Mouse (Mus musculus) kidney, postnatal 4 days (tissue): ENCODE measurements around the gene Hephl1.
A peak's percentile ranks its signal among the peaks of the same experiment; 100 is the strongest.
"Not testable (repeated sequence)": the region's sequence is repeated elsewhere in the genome, so short reads cannot be mapped to it uniquely, and the experiment has no call there.

ENCODE experiments used
- DNase-seq, 2 experiments: peaks; one replicate each; pipeline ENCODE4 v3.0.0; 2021; ENCODE audit warnings: mixed read lengths in 2 of 2

Hephl1 gene

GRCm38 (mm10) chr9:15112008-15112407 is at the start of gene Hephl1:
Hephl1 (minus strand) TSS chr9:15112108.
- DNase-seq, result peak in 1 of 2 experiments; percentile 7

GRCm38 (mm10) chr9:15149246-15149926 is 37.5 kb upstream of the Hephl1 start:
- no peak for DNase-seq

GRCm38 (mm10) chr9:15140546-15140945 is 28.6 kb upstream of the Hephl1 start:
- no peak for DNase-seq

GRCm38 (mm10) chr9:15125897-15126296 is 14.0 kb upstream of the Hephl1 start:
- no peak for DNase-seq

GRCm38 (mm10) chr9:15122431-15122830 is 10.5 kb upstream of the Hephl1 start:
- no peak for DNase-seq

GRCm38 (mm10) chr9:15120841-15121358 is 9.0 kb upstream of the Hephl1 start:
- DNase-seq, result peak; percentile 6 to 7

- DNase-seq, result no peak
Observed at GRCm38 (mm10) chr9:15120209-15120608, 8.3 kb upstream of the Hephl1 start.

- DNase-seq, result no peak
Observed at GRCm38 (mm10) chr9:15119515-15119914, 7.6 kb upstream of the Hephl1 start.

GRCm38 (mm10) chr9:15116165-15116564 is 4.3 kb upstream of the Hephl1 start:
- no peak for DNase-seq

GRCm38 (mm10) chr9:15114102-15114501 is 2.2 kb upstream of the Hephl1 start:
- DNase-seq, result no peak

- DNase-seq, result no peak
Observed at GRCm38 (mm10) chr9:15108101-15108500, 3.8 kb downstream of the Hephl1 start.

- DNase-seq, result peak; percentile 5 to 9
Observed at GRCm38 (mm10) chr9:15105136-15105535, 6.8 kb downstream of the Hephl1 start.

- no peak for DNase-seq
Observed at GRCm38 (mm10) chr9:15103579-15104300, 8.2 kb downstream of the Hephl1 start.

- no peak for DNase-seq
Observed at GRCm38 (mm10) chr9:15101531-15102161, 10.3 kb downstream of the Hephl1 start.

- DNase-seq, result not testable (repeated sequence)
Observed at GRCm38 (mm10) chr9:15098421-15098820, 13.5 kb downstream of the Hephl1 start.

- no peak for DNase-seq
Observed at GRCm38 (mm10) chr9:15097172-15097571, 14.7 kb downstream of the Hephl1 start.

GRCm38 (mm10) chr9:15096161-15096560 is 15.7 kb downstream of the Hephl1 start:
- no peak for DNase-seq

- DNase-seq, result no peak
Observed at GRCm38 (mm10) chr9:15095206-15095605, 16.7 kb downstream of the Hephl1 start.

- DNase-seq, result peak; percentile 59 to 70
Observed at GRCm38 (mm10) chr9:15068686-15069295, 43.1 kb downstream of the Hephl1 start.

GRCm38 (mm10) chr9:15067995-15068685 is 43.8 kb downstream of the Hephl1 start:
- no peak for DNase-seq

GRCm38 (mm10) chr9:15064176-15064575 is 47.7 kb downstream of the Hephl1 start:
- no peak for DNase-seq

GRCm38 (mm10) chr9:15060847-15061246 is 51.1 kb downstream of the Hephl1 start:
- no peak for DNase-seq
